Mouse (Mus musculus) C2C12 (cell line): ENCODE results near the gene Lca5.

Source experiments
- CTCF ChIP-seq: IDR thresholded peaks from one replicate; pipeline ENCODE4 v1.5.1; 2011; ENCODE audit not compliant: control insufficient read depth, insufficient read depth, insufficient read length
- FOSL1 ChIP-seq: IDR thresholded peaks from one replicate; pipeline ENCODE4 v1.8.0; 2011; ENCODE audit warnings: mild to moderate bottlenecking, low read length; ENCODE audit not compliant: poor library complexity, insufficient read depth, severe bottlenecking
- MAX ChIP-seq: IDR thresholded peaks from one replicate; pipeline ENCODE4 v1.6.1; 2011; ENCODE audit warnings: mild to moderate bottlenecking, control low read depth
- MYOG ChIP-seq: IDR thresholded peaks from one replicate; pipeline ENCODE4 v1.6.1; 2011; ENCODE audit not compliant: control insufficient read depth, insufficient read length; ENCODE audit errors: extremely low read depth

DNA sequence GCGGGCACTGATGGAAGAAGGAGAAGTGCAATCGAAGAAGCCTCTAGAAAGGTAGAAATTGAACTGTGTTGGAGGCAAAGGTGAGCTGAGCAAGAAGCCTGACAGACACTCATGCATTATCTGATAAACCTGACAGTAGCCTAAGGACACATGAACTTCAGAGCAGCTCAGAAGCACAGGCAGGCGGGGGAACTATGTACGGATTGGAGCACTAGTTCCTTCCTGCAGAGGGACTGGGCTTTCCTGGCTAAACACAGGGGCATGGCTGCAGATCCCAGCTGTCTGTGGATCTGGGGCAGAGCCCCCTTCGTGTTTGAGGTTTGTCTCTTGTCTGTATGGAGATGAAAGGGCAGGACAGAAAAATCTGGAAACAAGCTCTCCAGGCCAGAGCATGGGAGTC is 89.8 kb downstream of the Lca5 start:
- TF ChIP-seq CTCF (no peak), MYOG (no peak), MAX (no peak), FOSL1 (no peak)
